ENCODE assay signal across 8 mouse cellular contexts in genomic region chr10:80620796-80621689, GRCm38 (mm10). TPM values are rescaled to one million over a fixed set of nuclear protein-coding genes. Genes with fewer than 3 reads are reported as not detected.
A peak's percentile ranks its signal among the peaks of the same experiment; 100 is the strongest.
DNase-seq lines count a peak whose midpoint lies in the region; ATAC-seq lines count a peak whose summit lies in the region.

No protein-coding gene starts in this region.

- DNase-seq in heart, postnatal 4 days, result no peak
- peak; percentile 45 to 48 for DNase-seq in B cell, adult 2 months
- no peak for DNase-seq in embryonic facial prominence, embryonic 14.5 days (ENCODE audit: low spot score)
- DNase-seq in limb, embryonic 11.5 days (ENCODE audit: low spot score), result no peak
- no peak for DNase-seq in left cerebral cortex, adult 9 months (ENCODE audit: low spot score in 2 of 2)
- no peak for DNase-seq in layer of hippocampus, adult 18-20 months (ENCODE audit: low spot score in 2 of 2)

- H3K4me3 ChIP-seq in heart, embryonic 12.5 days, result peak overlapping the region; percentile 91
- peak overlapping the region; percentile 88 for H3K4me3 ChIP-seq in embryonic facial prominence, embryonic 14.5 days (ENCODE audit: low read depth, low read length)
- H3K4me3 ChIP-seq in limb, embryonic 11.5 days (ENCODE audit: low read depth, low read length), result peak overlapping the region; percentile 87
- peak overlapping the region; percentile 86 for H3K4me3 ChIP-seq in stomach, embryonic 14.5 days (ENCODE audit: low read depth, low read length)

- H3K4me2 ChIP-seq in heart, embryonic 12.5 days, result peak overlapping the region; percentile 67
- peak overlapping the region; percentile 71 for H3K4me2 ChIP-seq in embryonic facial prominence, embryonic 14.5 days (ENCODE audit: low read depth, low read length)
- peak overlapping the region; percentile 69 for H3K4me2 ChIP-seq in limb, embryonic 11.5 days (ENCODE audit: low read depth, severe bottlenecking)
- H3K4me2 ChIP-seq in stomach, embryonic 14.5 days (replicated peaks; ENCODE audit: low read depth, low read length), result peak overlapping the region; percentile 62

- no peaks in the 10 kb centered on the region for H3K9me3 ChIP-seq in heart, embryonic 12.5 days (replicated peaks)
- H3K9me3 ChIP-seq in embryonic facial prominence, embryonic 14.5 days (ENCODE audit: control insufficient read depth, low read length), result no peaks in the 10 kb centered on the region
- no peaks in the 10 kb centered on the region for H3K9me3 ChIP-seq in limb, embryonic 11.5 days (ENCODE audit: control insufficient read depth, low read length)
- H3K9me3 ChIP-seq in stomach, embryonic 14.5 days (ENCODE audit: control insufficient read depth, low read depth, low read length), result no peaks in the 10 kb centered on the region

- H3K27me3 ChIP-seq in heart, embryonic 12.5 days (replicated peaks), result no peaks in the 10 kb centered on the region
- no peaks in the 10 kb centered on the region for H3K27me3 ChIP-seq in embryonic facial prominence, embryonic 14.5 days (replicated peaks; ENCODE audit: control insufficient read depth, insufficient read depth, low read length)
- H3K27me3 ChIP-seq in limb, embryonic 11.5 days (ENCODE audit: control insufficient read depth, insufficient read depth, low read length), result no peaks in the 10 kb centered on the region
- no peaks in the 10 kb centered on the region for H3K27me3 ChIP-seq in stomach, embryonic 14.5 days (ENCODE audit: control insufficient read depth, insufficient read depth, low read length)

- peak overlapping the region; percentile 94; the same call in 1 of the 2 replicates for H3K27ac ChIP-seq in heart, embryonic 12.5 days (ENCODE audit: poor library complexity, severe bottlenecking)
- peak overlapping the region; percentile 97 for H3K27ac ChIP-seq in embryonic facial prominence, embryonic 14.5 days (replicated peaks; ENCODE audit: low read depth, low read length)
- peak overlapping the region; percentile 33; the same call in 1 of the 2 replicates for H3K27ac ChIP-seq in limb, embryonic 11.5 days (replicated peaks; ENCODE audit: low read depth, low read length)
- H3K27ac ChIP-seq in stomach, embryonic 14.5 days (ENCODE audit: low read length), result peak overlapping the region; percentile 95

- H3K36me3 ChIP-seq in heart, embryonic 12.5 days, result peaks cover 5% of the 10 kb centered on the region
- no peaks in the 10 kb centered on the region for H3K36me3 ChIP-seq in embryonic facial prominence, embryonic 14.5 days (ENCODE audit: control insufficient read depth, insufficient read depth, low read length)
- no peaks in the 10 kb centered on the region; the same call in 1 of the 2 replicates for H3K36me3 ChIP-seq in limb, embryonic 11.5 days (ENCODE audit: control insufficient read depth, insufficient read depth, low read length)
- no peaks in the 10 kb centered on the region; the same call in 1 of the 2 replicates for H3K36me3 ChIP-seq in stomach, embryonic 14.5 days (ENCODE audit: control insufficient read depth, insufficient read depth, low read length)

- no peak for ATAC-seq in heart, embryonic 12.5 days (ENCODE audit: insufficient number of reproducible peaks, low FRiP score)
- ATAC-seq in embryonic facial prominence, embryonic 14.5 days (ENCODE audit: low read depth), result no peak
- ATAC-seq in limb, embryonic 11.5 days (ENCODE audit: insufficient number of reproducible peaks, low FRiP score, low TSS enrichment, low read depth), result no peak
- no peak for ATAC-seq in stomach, embryonic 14.5 days (ENCODE audit: insufficient number of reproducible peaks, insufficient read depth, low FRiP score, low read depth)

- peak overlapping the region; percentile 58 for H3K9ac ChIP-seq in heart, embryonic 12.5 days
- H3K9ac ChIP-seq in embryonic facial prominence, embryonic 14.5 days (ENCODE audit: low read depth, low read length), result peak overlapping the region; percentile 64
- peak overlapping the region; percentile 48; the same call in 1 of the 2 replicates for H3K9ac ChIP-seq in limb, embryonic 11.5 days (ENCODE audit: low read length)
- peak overlapping the region; percentile 33; the same call in 1 of the 2 replicates for H3K9ac ChIP-seq in stomach, embryonic 14.5 days (replicated peaks; ENCODE audit: low read depth, low read length)

- H3K4me1 ChIP-seq in heart, embryonic 12.5 days (replicated peaks), result peaks cover 43% of the 10 kb centered on the region
- H3K4me1 ChIP-seq in embryonic facial prominence, embryonic 14.5 days (ENCODE audit: control insufficient read depth, insufficient read depth, low read length), result peaks cover 17% of the 10 kb centered on the region
- peaks cover 17% of the 10 kb centered on the region for H3K4me1 ChIP-seq in limb, embryonic 11.5 days (ENCODE audit: control insufficient read depth, insufficient read depth, low read length)
- peaks cover 13% of the 10 kb centered on the region for H3K4me1 ChIP-seq in stomach, embryonic 14.5 days (ENCODE audit: control insufficient read depth, insufficient read depth, low read length)

- 56% methylated on average over 16 of the region's 16 CpGs for WGBS in heart, embryonic 12.5 days
- 55% methylated on average over 16 of the region's 16 CpGs for WGBS in embryonic facial prominence, embryonic 14.5 days
- 59% methylated on average over 16 of the region's 16 CpGs for WGBS in limb, embryonic 11.5 days
- 52% methylated on average over 16 of the region's 16 CpGs for WGBS in stomach, embryonic 14.5 days

RNA-seq across cellular contexts. Expression of gene Csnk1g2, which starts 1.6 kb away (rescaled TPM):
- polyA plus RNA-seq in heart, embryonic 12.5 days (2016; fragmentation: Nextera tagmentation; extraction: Ambion mirVana), result 131 and 136 TPM in 2 replicates
- total RNA-seq in heart, postnatal 4 days (2021), result 100 to 1,000 TPM; 142 to 162 TPM
- polyA plus RNA-seq in embryonic facial prominence, embryonic 14.5 days (2014; fragmentation: Nextera tagmentation; extraction: Ambion mirVana), result 104 and 125 TPM in 2 replicates
- 126 and 152 TPM in 2 replicates for polyA plus RNA-seq in limb, embryonic 11.5 days (2014; fragmentation: Nextera tagmentation; extraction: Ambion mirVana)
- 43.5 and 67.4 TPM in 2 replicates for polyA plus RNA-seq in stomach, embryonic 14.5 days (2014; fragmentation: Nextera tagmentation; extraction: Ambion mirVana)
- 100 to 1,000 TPM; 230 to 247 TPM for total RNA-seq in layer of hippocampus, adult 18-20 months (2021)

RNA-seq across cellular contexts. Expression of gene Gm49322, which starts 15.2 kb away (rescaled TPM):
- 2.4 and 2.6 TPM in 2 replicates for polyA plus RNA-seq in heart, embryonic 12.5 days (2016; fragmentation: Nextera tagmentation; extraction: Ambion mirVana)
- total RNA-seq in heart, postnatal 4 days (2021), result 1 to 10 TPM in 1 of 2 experiments, under 1 TPM in 1; 0.79 to 1.2 TPM
- 1.9 and 2.5 TPM in 2 replicates for polyA plus RNA-seq in embryonic facial prominence, embryonic 14.5 days (2014; fragmentation: Nextera tagmentation; extraction: Ambion mirVana)
- 2.1 and 2.6 TPM in 2 replicates for polyA plus RNA-seq in limb, embryonic 11.5 days (2014; fragmentation: Nextera tagmentation; extraction: Ambion mirVana)
- 1.5 and 2.3 TPM in 2 replicates for polyA plus RNA-seq in stomach, embryonic 14.5 days (2014; fragmentation: Nextera tagmentation; extraction: Ambion mirVana)
- total RNA-seq in layer of hippocampus, adult 18-20 months (2021), result 1 to 10 TPM; 2.6 to 3.1 TPM

RNA-seq across cellular contexts. Expression of gene Adat3, which starts 18.4 kb away (rescaled TPM):
- 3.5 and 4.1 TPM in 2 replicates for polyA plus RNA-seq in heart, embryonic 12.5 days (2016; fragmentation: Nextera tagmentation; extraction: Ambion mirVana)
- total RNA-seq in heart, postnatal 4 days (2021), result 1 to 10 TPM; 2.6 to 2.9 TPM
- 6.1 and 6.2 TPM in 2 replicates for polyA plus RNA-seq in embryonic facial prominence, embryonic 14.5 days (2014; fragmentation: Nextera tagmentation; extraction: Ambion mirVana)
- polyA plus RNA-seq in limb, embryonic 11.5 days (2014; fragmentation: Nextera tagmentation; extraction: Ambion mirVana), result 9.7 and 9.8 TPM in 2 replicates
- 7.7 and 7.9 TPM in 2 replicates for polyA plus RNA-seq in stomach, embryonic 14.5 days (2014; fragmentation: Nextera tagmentation; extraction: Ambion mirVana)
- total RNA-seq in layer of hippocampus, adult 18-20 months (2021), result 1 to 10 TPM; 1.7 to 3.4 TPM

RNA-seq across cellular contexts. Expression of gene Scamp4, which starts 18.4 kb away (rescaled TPM):
- polyA plus RNA-seq in heart, embryonic 12.5 days (2016; fragmentation: Nextera tagmentation; extraction: Ambion mirVana), result 67.4 and 70.0 TPM in 2 replicates
- 10 to 100 TPM; 27.0 to 30.4 TPM for total RNA-seq in heart, postnatal 4 days (2021)
- polyA plus RNA-seq in embryonic facial prominence, embryonic 14.5 days (2014; fragmentation: Nextera tagmentation; extraction: Ambion mirVana), result 84.6 and 96.3 TPM in 2 replicates
- 68.8 and 73.0 TPM in 2 replicates for polyA plus RNA-seq in limb, embryonic 11.5 days (2014; fragmentation: Nextera tagmentation; extraction: Ambion mirVana)
- polyA plus RNA-seq in stomach, embryonic 14.5 days (2014; fragmentation: Nextera tagmentation; extraction: Ambion mirVana), result 95.9 and 106 TPM in 2 replicates
- total RNA-seq in layer of hippocampus, adult 18-20 months (2021), result 10 to 100 TPM; 43.9 to 54.4 TPM

RNA-seq across cellular contexts. Expression of gene Abhd17a, which starts 30.9 kb away (rescaled TPM):
- polyA plus RNA-seq in heart, embryonic 12.5 days (2016; fragmentation: Nextera tagmentation; extraction: Ambion mirVana), result 99.4 and 105 TPM in 2 replicates
- total RNA-seq in heart, postnatal 4 days (2021), result 10 to 100 TPM; 93.6 to 95.0 TPM
- polyA plus RNA-seq in embryonic facial prominence, embryonic 14.5 days (2014; fragmentation: Nextera tagmentation; extraction: Ambion mirVana), result 115 and 124 TPM in 2 replicates
- 114 and 121 TPM in 2 replicates for polyA plus RNA-seq in limb, embryonic 11.5 days (2014; fragmentation: Nextera tagmentation; extraction: Ambion mirVana)
- polyA plus RNA-seq in stomach, embryonic 14.5 days (2014; fragmentation: Nextera tagmentation; extraction: Ambion mirVana), result 89.7 and 104 TPM in 2 replicates
- 100 to 1,000 TPM; 166 to 168 TPM for total RNA-seq in layer of hippocampus, adult 18-20 months (2021)

Comparison
In these comparisons a context has a peak if more than half of its experiments do, and no peak if none do; other contexts are left out.
1. H3K27ac ChIP-seq: peak in every context shown above with its lines; median percentile 97 in embryonic facial prominence, embryonic 14.5 days; 95 in stomach, embryonic 14.5 days; 94 in heart, embryonic 12.5 days; 33 in limb, embryonic 11.5 days.
2. DNase-seq: peak in B cell, adult 2 months (2 of 2); none in heart, postnatal 4 days (single experiment), embryonic facial prominence, embryonic 14.5 days (single experiment), limb, embryonic 11.5 days (single experiment), left cerebral cortex, adult 9 months (0 of 2) and layer of hippocampus, adult 18-20 months (0 of 2).
3. Peak in every context shown above with its lines, with median percentiles within 50 percentile points of each other: H3K4me2 ChIP-seq, H3K4me3 ChIP-seq and H3K9ac ChIP-seq.